Mouse (Mus musculus) fat pad, adult 2 months (tissue): ENCODE data around the gene Spns3.

Experiments
- DNase-seq: peaks from one replicate; pipeline ENCODE4 v3.0.0-alpha.2; 2011; ENCODE audit warnings: low read depth, low spot score; ENCODE audit errors: extremely low read depth

Gene Spns3

GRCm38 (mm10) chr11:72550134-72550988 lies at the start of gene Spns3:
TSS of gene Spns3 (minus strand) at chr11:72550506.
- no peak for DNase-seq

- no peak for DNase-seq
These were observed 47.5 kb upstream of the Spns3 start for GRCm38 (mm10) chr11:72597780-72598179.

- DNase-seq = no peak
These were observed 44.9 kb upstream of the Spns3 start for GRCm38 (mm10) chr11:72595010-72595737.

GRCm38 (mm10) chr11:72587537-72588233 lies 37.4 kb upstream of the Spns3 start:
- DNase-seq = no peak

- no peak for DNase-seq
These were observed 36.3 kb upstream of the Spns3 start for GRCm38 (mm10) chr11:72586570-72586969.

GRCm38 (mm10) chr11:72583092-72583491 lies 32.8 kb upstream of the Spns3 start:
- no peak for DNase-seq

GRCm38 (mm10) chr11:72582448-72582705 lies 32.1 kb upstream of the Spns3 start:
- peak; percentile 49 for DNase-seq

DNA sequence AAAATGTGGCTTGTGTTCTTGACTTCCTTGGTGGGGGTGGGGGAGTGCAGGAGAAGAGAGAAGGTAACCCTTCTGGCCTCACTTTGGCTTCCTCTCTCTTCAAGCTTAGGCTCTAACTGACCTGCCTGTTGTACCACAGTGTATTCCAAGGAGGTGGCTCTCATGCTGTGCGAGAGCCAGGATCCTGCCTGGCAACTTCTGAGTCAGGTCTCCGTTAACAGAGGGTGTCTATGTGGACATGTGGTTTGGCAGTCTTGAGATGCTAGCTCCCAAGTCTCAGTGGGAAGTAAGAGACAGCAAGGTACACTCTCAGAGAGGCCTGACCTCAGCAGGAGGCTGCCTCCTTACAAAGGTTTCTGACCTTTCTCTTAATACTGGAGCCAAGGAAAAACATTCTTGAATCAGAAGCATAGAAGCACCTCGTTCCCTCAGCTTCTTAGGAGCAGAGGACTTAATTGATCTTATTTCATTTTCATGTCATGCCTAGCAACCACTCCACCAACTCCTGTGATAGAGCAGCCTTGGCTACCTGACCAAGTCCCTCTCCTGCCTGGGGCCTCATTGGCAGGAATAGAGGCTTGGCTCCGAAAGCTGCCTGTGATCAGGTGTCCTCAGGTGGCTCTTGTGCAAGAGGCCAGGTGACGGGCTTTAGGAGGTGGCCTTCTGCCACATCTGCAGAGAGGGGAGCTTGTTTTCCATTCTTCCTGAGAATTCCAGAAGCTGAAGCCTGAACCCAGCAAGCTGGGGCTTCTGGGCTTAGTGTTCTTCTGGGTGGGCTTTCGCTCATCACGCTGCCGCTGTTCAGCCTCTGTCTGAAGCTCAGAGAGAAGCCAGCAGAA lies 31.5 kb upstream of the Spns3 start:
- DNase-seq = peak; percentile 74

DNA sequence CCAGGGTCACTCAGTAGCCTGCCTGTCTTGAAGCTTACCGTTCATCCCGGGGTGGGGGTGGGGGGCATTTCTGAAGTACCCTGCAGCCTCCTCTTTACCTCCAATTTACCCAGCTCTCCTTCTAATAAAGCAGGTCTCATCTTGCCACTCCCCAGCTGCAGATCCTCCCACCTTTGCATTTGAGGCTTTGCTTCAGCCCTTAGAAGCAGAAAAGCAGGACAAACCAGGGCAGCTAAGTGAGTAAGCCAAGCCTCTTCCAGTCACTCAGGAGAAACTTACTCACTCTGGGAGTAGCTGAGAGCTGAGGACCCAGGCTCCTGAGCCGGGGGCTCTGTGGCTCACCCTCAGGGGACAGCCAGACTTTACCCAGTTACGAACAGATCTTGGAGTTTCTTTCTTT lies 28.2 kb upstream of the Spns3 start:
- peak; percentile 73 for DNase-seq

DNA sequence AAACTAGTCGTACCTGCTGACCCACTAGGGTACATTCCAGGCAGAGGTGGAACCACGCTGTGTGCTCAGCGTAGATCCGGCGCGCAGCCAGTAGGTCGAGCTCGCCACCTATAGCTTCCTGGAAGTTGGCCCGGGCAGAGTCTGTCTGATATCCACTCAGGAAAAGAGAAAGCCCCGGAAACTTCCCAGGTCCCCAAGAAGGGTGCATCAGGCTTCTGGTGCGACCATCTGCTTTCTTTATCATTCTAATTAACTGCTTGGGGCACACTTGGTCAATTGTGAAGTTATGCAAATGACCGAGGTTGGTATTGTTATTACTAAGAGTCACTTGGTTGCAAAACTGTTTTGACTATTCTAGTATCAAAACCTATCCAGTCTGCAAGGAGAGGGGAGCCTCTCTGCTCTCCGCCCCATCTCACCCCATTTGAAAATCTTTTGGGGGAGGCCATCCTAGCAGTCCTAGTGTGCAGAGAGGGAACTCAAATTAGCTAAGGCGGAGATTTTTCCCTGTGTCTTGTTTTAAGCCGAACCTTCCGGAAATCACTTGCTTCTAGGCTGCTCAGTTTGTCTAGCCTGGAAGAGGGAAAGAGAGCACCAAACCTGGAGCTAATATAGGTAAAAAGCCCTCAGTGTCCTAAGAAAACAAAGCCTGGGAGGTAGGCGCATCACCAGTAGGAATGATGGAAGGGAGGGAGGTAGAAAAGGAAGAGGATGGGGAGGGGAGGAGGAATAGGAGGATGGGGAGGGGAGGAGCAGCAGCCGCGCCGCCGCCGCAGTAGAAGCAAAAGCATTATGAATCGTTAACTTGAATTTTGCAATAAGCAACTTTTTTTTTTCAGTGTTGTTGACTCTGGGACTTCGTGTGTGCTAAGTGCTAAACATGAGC lies 26.4 kb upstream of the Spns3 start:
- no peak for DNase-seq

DNA sequence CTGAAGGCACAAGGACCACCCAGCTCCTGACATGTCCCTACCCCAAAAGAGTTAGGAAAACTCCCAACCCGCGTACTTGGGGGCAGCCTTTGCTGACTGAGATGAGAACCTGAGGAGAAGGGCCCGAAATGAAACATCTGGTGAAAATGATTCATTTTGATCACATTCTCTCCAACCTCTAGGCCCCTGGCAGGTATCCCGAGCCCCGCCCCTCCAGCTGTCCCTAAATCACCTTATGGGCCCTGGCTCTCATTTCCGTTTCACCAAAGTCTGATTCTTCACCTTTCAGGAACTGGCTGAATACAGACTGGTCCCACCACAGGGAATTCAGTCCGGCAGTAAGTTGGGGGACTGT lies 25.8 kb upstream of the Spns3 start:
- no peak for DNase-seq

- no peak for DNase-seq
These were observed 23.5 kb upstream of the Spns3 start for GRCm38 (mm10) chr11:72573819-72574218.

DNA sequence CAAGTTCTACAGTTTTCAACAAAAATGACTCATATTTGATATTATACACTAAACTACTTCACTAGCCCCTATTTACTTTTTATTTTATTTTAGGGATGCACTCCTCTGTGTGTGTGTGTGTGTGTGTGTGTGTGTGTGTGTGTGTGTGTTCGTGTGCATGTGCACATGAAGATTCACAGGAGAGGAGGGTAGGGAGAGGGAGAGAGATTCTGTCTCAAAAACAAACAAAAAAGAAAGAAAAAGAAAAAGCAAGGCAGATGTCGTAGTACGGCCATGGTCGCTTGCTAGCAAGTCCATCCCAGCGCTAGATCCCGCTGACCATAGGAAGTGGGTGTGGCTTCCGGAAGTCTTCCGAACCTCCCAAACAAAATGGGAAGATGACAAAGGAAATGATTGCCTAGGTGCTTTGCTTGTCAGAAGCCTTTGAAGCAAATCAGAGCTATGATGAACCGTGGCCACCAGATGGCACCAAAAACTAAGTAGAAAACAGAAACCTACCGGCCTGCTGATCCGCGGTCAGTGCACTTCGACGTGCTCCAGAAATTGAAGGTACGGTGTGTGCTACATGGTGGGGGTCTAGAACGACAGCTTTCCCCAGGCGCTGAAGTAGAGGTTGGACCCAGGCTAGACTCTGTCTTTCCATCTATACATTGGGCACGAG lies 20.1 kb upstream of the Spns3 start:
- DNase-seq = no peak

GRCm38 (mm10) chr11:72569671-72570318 lies 19.5 kb upstream of the Spns3 start:
- no peak for DNase-seq

- no peak for DNase-seq
These were observed 18.7 kb upstream of the Spns3 start for GRCm38 (mm10) chr11:72569051-72569450.

GRCm38 (mm10) chr11:72566816-72567338 lies 16.6 kb upstream of the Spns3 start:
- no peak for DNase-seq

DNA sequence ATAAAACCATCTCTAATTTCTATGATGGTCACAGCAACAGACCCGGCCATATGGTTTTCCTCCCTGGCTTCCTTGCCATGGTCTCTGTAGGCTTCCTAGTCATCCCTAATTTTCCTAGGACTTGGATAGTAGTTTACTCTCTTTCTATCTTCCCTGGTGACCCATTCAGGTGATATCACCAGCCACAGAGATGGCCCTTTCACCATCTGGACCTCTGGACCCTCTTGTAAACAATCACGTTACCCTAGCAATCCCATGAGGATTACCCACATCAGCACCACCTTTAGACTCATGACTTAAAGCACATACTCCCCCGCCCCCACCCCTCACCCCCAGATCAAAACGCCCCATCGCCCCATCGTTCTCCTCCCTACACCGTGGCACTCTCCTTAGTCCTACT lies 16.0 kb upstream of the Spns3 start:
- no peak for DNase-seq

GRCm38 (mm10) chr11:72564232-72564807 lies 14.0 kb upstream of the Spns3 start:
- DNase-seq = no peak

- no peak for DNase-seq
These were observed 10.4 kb upstream of the Spns3 start for GRCm38 (mm10) chr11:72560661-72561060.
